Mouse (Mus musculus): ENCODE data around the gene Mllt6. TPM values are rescaled to one million over a fixed set of nuclear protein-coding genes. Genes with fewer than 3 reads are reported as not detected.
"Not testable (repeated sequence)": the region's sequence is repeated elsewhere in the genome, so short reads cannot be mapped to it uniquely, and the experiment has no call there.

Gene Mllt6
- polyA plus RNA-seq, 1 experiment from 2014 or later = 3.0 TPM

DNA sequence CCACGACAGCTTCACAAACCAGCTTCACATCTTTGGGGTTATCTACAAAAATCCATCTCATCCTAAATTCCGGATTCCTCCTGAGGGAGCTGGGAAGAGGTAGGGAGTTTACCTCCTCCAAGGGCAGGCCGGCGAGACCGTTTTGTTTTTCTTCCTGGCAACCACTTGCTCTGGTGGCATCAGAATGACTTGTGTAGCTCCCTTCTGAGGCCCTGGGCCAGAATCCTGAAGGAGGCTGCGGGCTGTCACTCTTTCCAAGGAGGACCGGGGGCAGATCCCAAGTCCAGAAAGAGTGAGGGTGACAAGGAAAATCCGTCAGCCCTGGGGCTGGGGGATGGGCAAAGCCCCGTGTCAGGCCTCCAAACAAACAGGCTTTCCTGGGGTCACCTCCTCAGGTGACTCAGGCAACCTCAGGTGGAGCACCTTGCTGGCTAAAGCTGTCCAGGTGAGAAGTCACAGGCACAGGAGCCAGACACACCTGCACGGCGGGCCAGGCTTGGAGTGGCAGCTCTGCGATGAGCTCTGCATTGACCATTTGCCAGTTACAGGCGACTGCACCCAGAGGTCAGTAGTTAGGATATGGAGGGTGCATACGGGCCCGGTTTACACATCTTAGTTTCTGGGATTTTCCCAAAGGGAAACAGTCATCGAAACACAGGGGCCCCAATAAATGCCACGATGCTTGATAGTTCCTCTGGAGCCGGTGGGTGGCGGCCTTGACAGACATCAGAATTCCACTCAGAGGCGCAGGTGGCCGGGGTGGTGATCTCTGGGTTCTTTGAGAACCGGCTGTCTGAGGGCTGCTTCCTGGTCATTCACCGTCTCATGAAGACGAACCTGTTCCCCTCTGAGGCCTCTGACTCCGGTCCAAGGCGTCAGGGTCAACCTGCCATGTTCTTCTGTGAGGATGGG, 54.4 kb downstream of the Mllt6 start:
- H3K4me2 ChIP-seq (replicated peaks) = no peak overlapping the region
- H3K9ac ChIP-seq = no peak overlapping the region
- no peak overlapping the region for H3K4me3 ChIP-seq
- no peaks in the 10 kb centered on the region for H3K27me3 ChIP-seq (replicated peaks)
- peaks cover 6% of the 10 kb centered on the region; the same call in 1 of the 2 replicates for H3K9me3 ChIP-seq
- H3K36me3 ChIP-seq = peaks cover 90% of the 10 kb centered on the region
- no peak overlapping the region for H3K27ac ChIP-seq
- ATAC-seq (ENCODE audit: low FRiP score, low read depth) = no peak
- H3K4me1 ChIP-seq = no peaks in the 10 kb centered on the region
- 89% methylated on average over 26 of the region's 26 CpGs for WGBS

GRCm38 (mm10) chr11:97718281-97718860, 55.2 kb downstream of the Mllt6 start:
- no peak for ATAC-seq (ENCODE audit: low FRiP score, low read depth)
- H3K27ac ChIP-seq = no peak overlapping the region
- peaks cover 6% of the 10 kb centered on the region; the same call in 1 of the 2 replicates for H3K9me3 ChIP-seq
- no peak overlapping the region for H3K4me2 ChIP-seq (replicated peaks)
- 85% methylated on average over 15 of the region's 15 CpGs for WGBS
- H3K9ac ChIP-seq = no peak overlapping the region
- H3K4me3 ChIP-seq = no peak overlapping the region
- peaks cover 86% of the 10 kb centered on the region for H3K36me3 ChIP-seq
- H3K4me1 ChIP-seq = no peaks in the 10 kb centered on the region
- H3K27me3 ChIP-seq (replicated peaks) = no peaks in the 10 kb centered on the region

DNA sequence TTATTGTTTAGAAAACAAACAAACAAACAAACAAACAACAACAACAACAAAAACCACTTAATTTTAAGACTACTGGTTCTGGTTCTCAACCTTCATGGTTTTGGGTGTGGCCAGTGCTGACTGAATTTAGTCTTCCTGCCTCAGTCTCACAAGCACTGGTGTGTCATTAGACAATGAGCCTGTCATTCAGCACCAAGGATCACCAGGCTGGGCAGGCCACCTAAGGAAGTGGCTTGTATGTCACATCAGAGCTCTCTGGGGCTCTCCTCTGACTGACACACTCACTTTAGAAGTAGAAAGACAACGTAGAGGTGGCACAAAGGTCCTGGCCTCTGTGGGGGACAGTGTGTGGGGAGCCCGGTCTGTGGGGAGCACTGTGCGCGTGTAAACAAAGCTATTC, 55.8 kb downstream of the Mllt6 start:
- Histone ChIP-seq H3K9me3 (peaks cover 6% of the 10 kb centered on the region; the same call in 1 of the 2 replicates), H3K4me3 (no peak overlapping the region), H3K9ac (no peak overlapping the region), H3K27ac (no peak overlapping the region), H3K36me3 (peaks cover 86% of the 10 kb centered on the region), H3K27me3 (replicated peaks) (no peaks in the 10 kb centered on the region), H3K4me1 (no peaks in the 10 kb centered on the region), H3K4me2 (replicated peaks) (no peak overlapping the region)
- no peak for ATAC-seq (ENCODE audit: low FRiP score, low read depth)
- 92% methylated on average over 4 of the region's 4 CpGs for WGBS

- no peak for ATAC-seq (ENCODE audit: low FRiP score, low read depth)
- H3K4me2 ChIP-seq (replicated peaks) = no peak overlapping the region
These were observed 58.1 kb downstream of the Mllt6 start for GRCm38 (mm10) chr11:97721338-97721737.

DNA sequence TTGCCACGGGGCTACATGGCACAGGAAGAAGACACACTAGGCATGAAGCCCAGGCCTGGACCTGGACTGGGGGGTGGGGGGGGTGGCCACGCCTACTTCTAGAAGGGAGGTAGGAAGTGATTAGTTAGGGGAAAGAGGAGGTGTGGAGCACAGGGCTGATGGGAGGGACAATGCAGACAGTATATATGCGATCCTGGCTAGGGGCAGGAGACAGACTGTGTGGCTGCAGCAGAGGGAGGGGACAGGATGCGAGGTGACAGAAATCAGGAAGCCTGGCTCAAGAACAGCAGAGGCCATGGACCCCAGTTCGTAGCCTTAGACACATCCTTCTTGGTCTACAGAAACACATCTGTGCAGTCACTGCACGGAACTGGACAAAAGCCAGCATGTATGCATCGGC, 60.5 kb downstream of the Mllt6 start:
- Histone ChIP-seq H3K27ac (no peak overlapping the region), H3K27me3 (replicated peaks) (no peaks in the 10 kb centered on the region), H3K4me3 (no peak overlapping the region), H3K4me1 (no peaks in the 10 kb centered on the region), H3K4me2 (replicated peaks) (no peak overlapping the region), H3K9me3 (peaks cover 6% of the 10 kb centered on the region; the same call in 1 of the 2 replicates), H3K36me3 (peaks cover 95% of the 10 kb centered on the region), H3K9ac (no peak overlapping the region)
- no peak for ATAC-seq (ENCODE audit: low FRiP score, low read depth)
- 88% methylated on average over 7 of the region's 7 CpGs for WGBS

More at GRCm38 (mm10) chr11:97721338-97721737, 58.1 kb downstream of the Mllt6 start:
- peaks cover 6% of the 10 kb centered on the region; the same call in 1 of the 2 replicates for H3K9me3 ChIP-seq
- peaks cover 93% of the 10 kb centered on the region for H3K36me3 ChIP-seq
- no peaks in the 10 kb centered on the region for H3K4me1 ChIP-seq
- H3K9ac ChIP-seq = no peak overlapping the region
- H3K27ac ChIP-seq = no peak overlapping the region
- 94% methylated on average over 4 of the region's 4 CpGs for WGBS
- H3K27me3 ChIP-seq (replicated peaks) = no peaks in the 10 kb centered on the region
- no peak overlapping the region for H3K4me3 ChIP-seq

DNA sequence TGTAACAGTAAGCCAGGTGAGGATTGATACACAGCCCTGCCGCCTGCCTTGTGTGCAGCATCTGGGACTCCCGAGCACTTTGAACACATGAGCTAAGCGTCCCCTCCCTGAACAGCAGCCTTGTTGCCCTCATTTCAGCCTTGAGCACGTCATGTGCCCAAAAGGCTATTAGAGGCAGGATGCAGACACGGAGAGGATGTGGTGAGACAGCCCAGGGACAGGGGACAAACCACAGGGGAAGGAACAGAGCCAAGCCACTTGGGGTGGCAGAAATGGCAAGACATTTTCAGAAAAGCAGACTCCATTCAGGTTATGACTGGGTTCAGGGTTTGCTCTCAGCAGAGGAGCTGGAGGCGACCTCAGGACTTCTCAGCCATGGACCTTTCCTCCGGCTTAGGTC, 65.1 kb downstream of the Mllt6 start:
- H3K4me1 ChIP-seq = no peaks in the 10 kb centered on the region
- H3K9ac ChIP-seq = no peak overlapping the region
- H3K9me3 ChIP-seq = no peaks in the 10 kb centered on the region
- no peak overlapping the region for H3K4me2 ChIP-seq (replicated peaks)
- peaks cover 84% of the 10 kb centered on the region for H3K36me3 ChIP-seq
- H3K27ac ChIP-seq = no peak overlapping the region
- no peaks in the 10 kb centered on the region for H3K27me3 ChIP-seq (replicated peaks)
- no peak for ATAC-seq (ENCODE audit: low FRiP score, low read depth)
- WGBS = 79% methylated on average over 7 of the region's 7 CpGs
- no peak overlapping the region for H3K4me3 ChIP-seq

DNA sequence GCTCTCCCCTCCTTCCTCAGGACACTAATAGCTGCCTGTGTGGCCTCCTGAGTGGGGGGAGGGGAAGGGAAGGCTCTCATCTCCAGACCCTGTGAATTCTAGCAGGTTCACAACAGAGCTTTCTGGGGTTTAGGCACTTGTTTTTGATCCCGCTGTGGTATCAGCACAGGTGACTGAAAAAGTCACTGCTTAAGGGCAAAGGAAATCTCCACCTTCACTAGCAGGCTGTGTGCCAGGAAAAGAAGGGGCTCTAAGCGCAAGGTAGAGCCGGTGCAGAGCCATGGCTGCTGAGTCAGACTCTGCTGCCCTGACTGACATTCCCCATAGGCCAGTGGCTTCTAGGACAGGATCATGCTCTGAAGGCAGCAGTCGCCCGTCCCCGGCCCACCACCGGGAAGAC, 65.5 kb downstream of the Mllt6 start:
- no peaks in the 10 kb centered on the region for H3K4me1 ChIP-seq
- no peaks in the 10 kb centered on the region for H3K9me3 ChIP-seq
- H3K36me3 ChIP-seq = peaks cover 80% of the 10 kb centered on the region
- no peaks in the 10 kb centered on the region for H3K27me3 ChIP-seq (replicated peaks)
- WGBS = 86% methylated on average over 7 of the region's 7 CpGs
- no peak overlapping the region for H3K4me3 ChIP-seq
- no peak overlapping the region for H3K4me2 ChIP-seq (replicated peaks)
- H3K27ac ChIP-seq = no peak overlapping the region
- ATAC-seq (ENCODE audit: low FRiP score, low read depth) = no peak
- H3K9ac ChIP-seq = no peak overlapping the region

DNA sequence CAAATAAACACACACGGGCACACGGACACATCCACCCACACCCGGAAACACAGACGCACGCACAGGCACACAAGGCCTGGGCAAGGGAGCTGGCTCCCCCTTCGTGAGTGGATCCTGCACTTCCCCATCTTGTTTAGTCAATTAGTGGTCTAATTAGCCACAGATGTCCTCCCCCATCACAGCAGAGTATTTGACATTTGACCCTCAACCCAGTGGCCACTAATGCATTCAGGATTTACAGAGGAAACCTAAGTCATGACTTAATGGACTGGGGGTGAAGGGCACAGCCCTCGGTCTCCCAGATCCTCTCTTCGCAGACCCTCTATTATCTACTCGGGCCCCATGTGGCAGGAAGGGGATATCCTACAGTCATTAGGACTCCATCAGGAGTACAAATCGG, 70.5 kb downstream of the Mllt6 start:
- H3K27ac ChIP-seq = no peak overlapping the region
- no peaks in the 10 kb centered on the region for H3K9me3 ChIP-seq
- no peak overlapping the region for H3K4me2 ChIP-seq (replicated peaks)
- no peak overlapping the region for H3K9ac ChIP-seq
- H3K4me3 ChIP-seq = no peak overlapping the region
- H3K36me3 ChIP-seq = peaks cover 31% of the 10 kb centered on the region
- 53% methylated on average over 10 of the region's 10 CpGs for WGBS
- no peaks in the 10 kb centered on the region for H3K27me3 ChIP-seq (replicated peaks)
- H3K4me1 ChIP-seq = no peaks in the 10 kb centered on the region
- ATAC-seq (ENCODE audit: low FRiP score, low read depth) = no peak

DNA sequence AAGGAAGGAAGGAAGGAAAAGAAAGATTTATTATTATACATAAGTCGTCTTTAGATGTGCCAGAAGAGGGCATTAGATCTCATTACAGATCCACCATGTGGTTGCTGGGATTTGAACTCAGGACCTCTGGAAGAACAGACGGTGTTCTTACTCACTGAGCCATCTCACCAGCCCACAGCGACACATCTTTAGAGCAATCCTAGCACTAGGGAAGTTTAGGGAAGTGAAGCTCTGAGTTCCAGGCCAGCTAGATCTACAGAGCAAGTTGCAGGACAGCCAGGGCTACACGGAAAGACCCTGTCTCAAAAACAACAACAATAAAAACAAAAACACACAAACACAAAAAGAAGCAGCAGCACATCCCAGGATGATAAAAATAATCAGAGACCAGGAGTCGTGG, 71.6 kb downstream of the Mllt6 start:
- H3K27me3 ChIP-seq (replicated peaks); H3K4me2 ChIP-seq (replicated peaks); H3K4me1 ChIP-seq; H3K27ac ChIP-seq; ATAC-seq (ENCODE audit: low FRiP score, low read depth); H3K4me3 ChIP-seq; H3K9ac ChIP-seq; H3K9me3 ChIP-seq: not testable (repeated sequence)
- 89% methylated on average over 5 of the region's 5 CpGs for WGBS
- peaks cover 20% of the 10 kb centered on the region for H3K36me3 ChIP-seq

Small RNA genes lying within 50 kb of the gene (microRNA-seq; reads per million reads assigned to microRNA genes)
- not detected for gene Gm24158
- 1.5 reads per million for gene Mir6927

Other genes with a start within 250 kb of the Mllt6 start
- gene Arhgap23, start 247.9 kb upstream of the Mllt6 start, polyA plus RNA-seq (2016; fragmentation: Nextera tagmentation; extraction: Ambion mirVana) = 8.3 and 9.3 TPM in 2 replicates
- 0.66 and 0.87 TPM in 2 replicates for gene 4933428G20Rik, start 163.1 kb upstream of the Mllt6 start, polyA plus RNA-seq (2016; fragmentation: Nextera tagmentation; extraction: Ambion mirVana)
- gene Srcin1, start 87.2 kb upstream of the Mllt6 start, polyA plus RNA-seq (2016; fragmentation: Nextera tagmentation; extraction: Ambion mirVana) = 6.4 and 7.9 TPM in 2 replicates
- 13.6 and 15.1 TPM in 2 replicates for gene Epop, start 33.7 kb upstream of the Mllt6 start, polyA plus RNA-seq (2016; fragmentation: Nextera tagmentation; extraction: Ambion mirVana)
- gene Cisd3, start 22.4 kb downstream of the Mllt6 start, polyA plus RNA-seq (2016; fragmentation: Nextera tagmentation; extraction: Ambion mirVana) = 17.8 and 25.6 TPM in 2 replicates
- gene Pcgf2, start 37.1 kb downstream of the Mllt6 start, polyA plus RNA-seq (2016; fragmentation: Nextera tagmentation; extraction: Ambion mirVana) = 19.9 and 21.1 TPM in 2 replicates
- 453 and 497 TPM in 2 replicates for gene Psmb3, start 40.0 kb downstream of the Mllt6 start, polyA plus RNA-seq (2016; fragmentation: Nextera tagmentation; extraction: Ambion mirVana)
- 3.2 and 3.7 TPM in 2 replicates for gene Pip4k2b, start 81.3 kb downstream of the Mllt6 start, polyA plus RNA-seq (2016; fragmentation: Nextera tagmentation; extraction: Ambion mirVana)
- gene Cwc25, start 103.1 kb downstream of the Mllt6 start, polyA plus RNA-seq (2016; fragmentation: Nextera tagmentation; extraction: Ambion mirVana) = 21.1 and 23.4 TPM in 2 replicates
- 0.56 and 0.70 TPM in 2 replicates for gene 1700001P01Rik, start 112.5 kb downstream of the Mllt6 start, polyA plus RNA-seq (2016; fragmentation: Nextera tagmentation; extraction: Ambion mirVana)
- 369 and 383 TPM in 2 replicates for gene Rpl23, start 119.0 kb downstream of the Mllt6 start, polyA plus RNA-seq (2016; fragmentation: Nextera tagmentation; extraction: Ambion mirVana)
- gene Lasp1, start 135.6 kb downstream of the Mllt6 start, polyA plus RNA-seq (2016; fragmentation: Nextera tagmentation; extraction: Ambion mirVana) = 103 and 105 TPM in 2 replicates
- 12.9 and 15.8 TPM in 2 replicates for gene B230217C12Rik, start 177.4 kb downstream of the Mllt6 start, polyA plus RNA-seq (2016; fragmentation: Nextera tagmentation; extraction: Ambion mirVana)
- 0.72 and 0.85 TPM in 2 replicates for gene Fbxo47, start 220.7 kb downstream of the Mllt6 start, polyA plus RNA-seq (2016; fragmentation: Nextera tagmentation; extraction: Ambion mirVana)